Mouse (Mus musculus) left cerebral cortex, adult 8-10 months (tissue): ENCODE results near the gene Cenpn. TPM values are rescaled to one million over a fixed set of nuclear protein-coding genes. Genes with fewer than 3 reads are reported as not detected.

Experiments used
- DNase-seq, 2 experiments: peaks; one replicate each; pipeline ENCODE4 v3.0.0; 2022; ENCODE audit warnings: low spot score in 2 of 2
- total RNA-seq, 4 experiments: library from RNA; stranded (reverse); gene quantifications; 2 replicates each; pipeline ENCODE4 v1.2.4; 2022

Cenpn gene
- total RNA-seq, 4 experiments from 2014 or later = 1.7 to 3.6 (median 2.7) TPM

- no peak for DNase-seq
These were observed 20.9 kb downstream of the Cenpn start for GRCm38 (mm10) chr8:116942284-116943058.

DNA sequence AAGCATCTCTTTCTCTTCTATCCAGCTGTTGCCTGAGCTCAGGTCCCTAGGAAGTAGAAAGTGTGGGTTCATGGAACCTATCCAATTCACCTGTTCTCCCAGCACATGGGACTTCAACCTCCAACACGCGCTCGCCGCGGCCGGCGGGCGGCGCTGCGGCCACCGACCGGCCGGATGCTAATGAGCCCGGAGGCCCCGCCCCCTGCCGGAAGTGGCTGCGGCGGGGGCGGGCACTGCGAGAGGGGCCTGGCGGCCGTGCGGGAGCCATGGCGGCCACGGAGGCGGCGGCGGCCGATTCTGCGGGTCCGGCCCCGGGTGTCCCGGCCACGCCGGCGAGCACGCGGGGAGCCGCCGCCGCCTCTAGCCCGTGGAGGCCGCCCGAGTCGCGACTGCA, 21.6 kb downstream of the Cenpn start, which contains the start of gene Atmin:
Atmin (plus strand) TSS at position 233 of the 394 bp plus-strand sequence.
- DNase-seq = peak; percentile 51 to 85

DNA sequence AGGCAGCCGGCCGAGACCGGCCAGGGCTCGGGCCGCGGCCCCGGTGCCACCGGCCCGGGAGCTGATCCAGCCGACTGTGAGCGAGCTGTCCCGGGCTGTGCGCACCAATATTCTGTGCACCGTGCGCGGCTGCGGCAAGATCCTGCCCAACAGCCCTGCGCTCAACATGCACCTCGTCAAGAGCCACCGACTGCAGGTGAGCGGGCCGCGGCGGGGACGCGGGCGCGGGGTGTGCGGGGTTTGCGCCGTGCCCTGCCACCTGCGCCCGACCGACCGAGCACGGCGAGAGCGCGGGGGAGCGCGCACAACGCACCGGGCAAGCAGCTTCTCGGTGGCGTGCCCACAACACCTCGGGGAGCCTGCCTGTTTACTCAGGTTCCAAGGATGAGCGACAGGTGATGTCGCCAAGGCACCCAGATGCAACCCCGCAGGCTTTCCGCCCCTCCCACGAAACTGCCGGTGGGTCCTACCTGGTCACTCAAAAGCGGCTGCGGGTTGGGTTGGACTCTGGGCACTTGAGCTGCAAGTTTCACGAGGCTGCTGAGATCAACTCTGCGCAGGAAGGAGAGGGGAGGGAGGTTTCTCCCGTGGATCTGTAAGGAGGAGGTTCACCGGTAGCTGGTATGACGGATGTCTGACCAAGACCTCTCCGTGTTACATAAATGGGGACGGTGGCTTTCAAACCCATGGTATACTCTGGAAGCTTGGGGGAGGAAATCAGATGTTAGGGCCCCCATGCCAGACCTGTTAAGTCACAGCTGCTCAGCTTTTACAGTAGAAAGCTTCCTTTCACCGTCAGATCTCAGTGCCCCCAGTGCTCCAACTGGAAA, 22.2 kb downstream of the Cenpn start:
- peak in 1 of 2 experiments; percentile 41 for DNase-seq

DNA sequence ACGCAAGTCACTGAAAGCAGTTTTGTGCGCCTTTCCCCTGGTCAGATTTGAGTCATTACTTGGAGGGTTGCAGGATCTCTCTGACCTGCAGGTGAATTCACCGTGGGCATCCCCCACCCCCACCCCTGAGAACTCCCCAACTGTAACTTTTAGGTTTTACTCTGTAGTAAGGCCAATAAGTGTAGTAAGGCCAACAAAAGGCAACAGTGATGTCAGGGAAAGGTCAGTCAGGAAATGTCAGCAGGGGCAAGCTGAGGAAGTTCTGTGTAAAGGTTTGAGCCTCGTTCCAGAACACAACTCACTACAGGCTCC, 22.8 kb downstream of the Cenpn start:
- DNase-seq = no peak

DNA sequence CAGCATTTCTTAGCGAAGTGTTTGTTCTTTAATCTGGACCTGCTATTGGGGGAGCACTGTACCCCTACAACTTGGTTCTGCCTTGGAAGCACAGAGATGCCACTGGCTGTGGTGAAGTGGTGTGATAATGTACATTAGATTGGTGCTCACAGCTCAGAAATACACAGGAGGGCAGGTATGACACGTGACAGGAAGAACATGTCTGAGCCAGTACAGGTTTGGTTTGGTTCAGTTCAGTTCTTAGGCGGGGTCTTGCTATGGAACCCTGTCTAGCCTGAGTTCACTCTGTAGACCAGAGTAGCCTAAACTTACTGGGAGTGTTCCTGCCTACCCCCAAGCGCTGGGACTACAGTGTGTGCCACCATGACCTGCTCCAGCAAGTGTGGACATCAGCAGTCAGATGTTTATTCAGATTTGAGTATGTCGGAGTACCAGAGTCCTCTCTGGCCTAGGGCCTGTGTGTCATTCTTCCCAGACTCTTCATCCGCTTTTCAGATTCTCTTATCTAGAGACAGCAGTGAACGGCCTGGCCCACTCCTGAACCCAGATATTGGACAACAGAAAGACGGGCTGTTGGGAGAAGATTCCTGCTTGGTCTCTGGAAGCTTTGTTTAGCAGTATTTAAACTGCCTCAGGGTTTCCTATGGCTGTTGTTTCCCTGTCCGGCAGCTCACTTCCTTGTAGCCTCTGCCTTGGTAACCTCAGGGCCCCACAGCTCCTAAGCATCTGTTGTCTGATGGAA, 23.8 kb downstream of the Cenpn start:
- DNase-seq = no peak

DNA sequence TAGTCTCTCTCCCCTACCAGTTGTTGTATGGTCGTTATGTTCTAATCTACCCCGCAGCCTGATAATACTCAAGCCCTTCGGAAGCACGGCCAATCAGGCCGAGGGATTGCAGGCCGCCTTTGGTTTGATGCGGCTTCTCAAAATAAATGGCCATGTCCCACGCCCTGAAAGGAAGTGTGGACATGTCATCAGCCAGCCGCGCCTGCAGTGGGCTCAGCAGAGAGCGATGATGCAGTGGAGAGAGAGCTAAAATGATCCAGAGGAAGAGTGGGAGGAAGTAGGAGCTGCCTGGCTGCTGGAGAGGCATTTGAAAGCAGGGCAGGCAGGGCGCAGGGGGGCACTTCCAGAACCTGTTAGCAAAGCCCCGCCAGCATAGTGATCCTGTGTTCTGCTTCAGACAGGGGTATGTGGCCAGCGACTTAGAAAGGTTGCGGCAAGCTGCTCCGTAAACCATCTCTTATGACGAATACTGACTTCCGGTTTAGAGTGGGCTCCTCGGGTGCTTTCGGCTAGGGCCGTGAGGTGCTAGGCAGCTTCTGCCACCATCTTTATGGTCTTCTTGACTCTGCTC, 24.8 kb downstream of the Cenpn start:
- DNase-seq = peak; percentile 39 to 72

- DNase-seq = no peak
These were observed 25.3 kb downstream of the Cenpn start for GRCm38 (mm10) chr8:116946851-116947250.

GRCm38 (mm10) chr8:116947589-116947988, 26.1 kb downstream of the Cenpn start:
- no peak for DNase-seq

GRCm38 (mm10) chr8:116951369-116951768, 29.8 kb downstream of the Cenpn start:
- DNase-seq = no peak

DNA sequence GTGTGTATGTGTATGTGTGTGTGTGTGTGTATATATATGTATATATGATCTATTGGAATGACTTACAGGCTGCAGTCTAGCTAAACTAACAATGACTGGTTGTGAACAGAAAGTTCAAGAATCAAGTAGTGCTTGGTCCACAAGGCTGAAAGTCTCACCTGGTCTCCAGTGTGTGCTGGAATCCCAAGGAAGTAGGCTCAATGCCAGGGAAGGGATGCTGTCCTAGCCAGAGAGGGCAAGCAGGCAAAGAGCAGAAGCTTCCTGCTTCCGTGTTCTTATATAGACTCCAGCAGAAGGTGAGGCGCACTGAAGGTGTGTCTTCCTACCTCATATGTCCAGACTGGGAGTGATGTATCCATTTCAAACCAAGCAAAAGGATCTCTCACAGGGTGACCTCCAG, 30.2 kb downstream of the Cenpn start:
- no peak for DNase-seq

DNA sequence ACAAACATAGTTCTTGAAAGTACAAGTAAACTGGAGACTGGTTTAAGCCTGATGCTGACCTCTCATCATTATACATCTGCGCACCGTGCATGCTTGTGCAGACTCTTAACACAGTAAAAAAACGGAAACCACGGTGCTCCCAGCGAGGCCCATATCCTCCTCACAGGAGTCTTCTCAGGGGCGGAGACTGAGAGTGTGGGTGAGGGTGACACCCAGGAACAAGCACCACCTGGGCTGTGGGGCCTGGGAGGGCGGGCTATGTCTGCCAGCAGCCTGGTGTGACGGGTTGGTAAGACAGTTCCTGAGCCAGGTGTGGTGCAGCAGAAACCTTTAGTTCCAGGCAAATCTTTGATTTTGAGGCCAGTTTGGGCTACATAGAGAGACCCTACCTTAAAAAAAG, 30.9 kb downstream of the Cenpn start:
- no peak for DNase-seq

DNA sequence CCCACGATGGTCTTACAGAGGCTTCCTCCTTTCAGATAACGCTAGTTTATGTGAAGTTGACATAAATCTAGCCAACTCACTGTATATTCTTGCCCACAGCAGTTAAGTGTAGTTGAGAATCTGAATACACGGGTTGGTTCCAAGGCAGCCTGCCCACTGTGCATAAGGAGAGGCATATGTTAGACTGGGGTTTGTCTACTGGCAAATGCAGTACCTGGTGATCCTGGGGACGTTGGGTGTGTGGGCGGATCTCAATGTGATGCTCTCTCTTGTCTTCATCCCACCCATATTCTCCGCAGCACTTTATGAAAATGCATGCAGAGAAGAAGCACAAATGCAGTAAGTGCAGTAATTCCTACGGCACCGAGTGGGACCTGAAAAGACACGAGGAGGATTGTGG, 32.9 kb downstream of the Cenpn start:
- peak; percentile 53 to 95 for DNase-seq

GRCm38 (mm10) chr8:116969531-116969930, 48.0 kb downstream of the Cenpn start:
- DNase-seq = no peak

GRCm38 (mm10) chr8:116975066-116975465, 53.5 kb downstream of the Cenpn start:
- no peak for DNase-seq

GRCm38 (mm10) chr8:116975606-116976005, 54.1 kb downstream of the Cenpn start:
- DNase-seq = no peak

GRCm38 (mm10) chr8:116978052-116978451, 56.5 kb downstream of the Cenpn start:
- no peak for DNase-seq

- peak; percentile 97 for DNase-seq
These were observed 57.2 kb downstream of the Cenpn start, which contains the start of gene 1700030J22Rik for GRCm38 (mm10) chr8:116978631-116979256. 1700030J22Rik (minus strand) TSS chr8:116978959.

- DNase-seq = no peak
These were observed 58.6 kb downstream of the Cenpn start for GRCm38 (mm10) chr8:116980117-116980516.

GRCm38 (mm10) chr8:116989842-116990241, 68.3 kb downstream of the Cenpn start:
- no peak for DNase-seq
